Mouse (Mus musculus) gastrocnemius, postnatal 14 days (tissue): Measurements from ENCODE around the gene Heatr9. TPM values are rescaled to one million over a fixed set of nuclear protein-coding genes. Genes with fewer than 3 reads are reported as not detected.

ENCODE experiments used
- total RNA-seq, 2 experiments: library from RNA; stranded (reverse); gene quantifications; 2 replicates each; pipeline ENCODE4 v1.2.3; 2021

The Heatr9 gene
- total RNA-seq, 2 experiments from 2014 or later = not detected

Other genes starting within 250 kb of the Heatr9 start
- not detected for gene Slfn14, start 235.4 kb downstream of the Heatr9 start, total RNA-seq
- 10 to 100 TPM; 34.3 to 35.7 TPM for gene Ap2b1, start 223.2 kb downstream of the Heatr9 start, total RNA-seq
- 10 to 100 TPM; 11.1 to 13.8 TPM for gene Pex12, start 219.6 kb downstream of the Heatr9 start, total RNA-seq
- under 1 TPM; 0.31 to 0.45 TPM for gene Rasl10b, start 113.0 kb downstream of the Heatr9 start, total RNA-seq
- gene Gas2l2, start 92.7 kb downstream of the Heatr9 start, total RNA-seq = not detected
- not detected for gene 1700020L24Rik, start 84.5 kb downstream of the Heatr9 start, total RNA-seq
- 1 to 10 TPM; 3.7 to 4.0 TPM for gene Mmp28, start 59.1 kb downstream of the Heatr9 start, total RNA-seq
- gene Taf15, start 49.1 kb downstream of the Heatr9 start, total RNA-seq = 10 to 100 TPM; 22.5 to 24.5 TPM
- not detected for gene Ccl5, start 8.3 kb upstream of the Heatr9 start, total RNA-seq
- gene Ccl9, start 56.5 kb upstream of the Heatr9 start, total RNA-seq = 1 to 10 TPM; 4.1 to 5.9 TPM
- gene Ccl6, start 70.9 kb upstream of the Heatr9 start, total RNA-seq = 1 to 10 TPM; 2.7 to 2.9 TPM
- not detected for gene Rpl9-ps1, start 123.4 kb upstream of the Heatr9 start, total RNA-seq
- gene Ccl3, start 127.2 kb upstream of the Heatr9 start, total RNA-seq = not detected
- gene Ccl4, start 140.4 kb upstream of the Heatr9 start, total RNA-seq = not detected
- under 1 TPM; 0.43 to 0.64 TPM for gene Wfdc17, start 181.8 kb upstream of the Heatr9 start, total RNA-seq
- gene Wfdc18, start 186.8 kb upstream of the Heatr9 start, total RNA-seq = not detected
- not detected for gene Wfdc21, start 224.8 kb upstream of the Heatr9 start, total RNA-seq
- 1 to 10 TPM; 6.6 TPM for gene Heatr6, start 231.5 kb upstream of the Heatr9 start, total RNA-seq